Mouse (Mus musculus) olfactory bulb, adult 2 months (tissue): ENCODE results near the gene Atg2a. TPM values are rescaled to one million over a fixed set of nuclear protein-coding genes. Genes with fewer than 3 reads are reported as not detected.

Source experiments
- H3K27ac ChIP-seq: fragments of 200-500 bp; 2 replicates; pipeline ENCODE4 v1.5.1; 2012; ENCODE audit warnings: low read depth, low read length; ENCODE audit not compliant: insufficient read depth
- H3K4me1 ChIP-seq: fragments of 200-500 bp; 2 replicates; pipeline ENCODE4 v1.6.1; 2012; ENCODE audit warnings: low read length; ENCODE audit not compliant: control insufficient read depth, insufficient read depth
- H3K4me3 ChIP-seq: fragments of 200-500 bp; 2 replicates; pipeline ENCODE4 v1.5.1; 2012; ENCODE audit warnings: mild to moderate bottlenecking, low read depth, low read length, moderate library complexity; ENCODE audit not compliant: insufficient read depth
- CTCF ChIP-seq: fragments of 200-500 bp; IDR thresholded peaks from 2 replicates; pipeline ENCODE4 v1.5.1; 2012; ENCODE audit warnings: low read depth, mild to moderate bottlenecking, low read length, moderate library complexity; ENCODE audit not compliant: insufficient read depth
- POLR2A ChIP-seq: fragments of 200-500 bp; IDR thresholded peaks from 2 replicates; pipeline ENCODE4 v1.6.1; 2012; ENCODE audit warnings: mild to moderate bottlenecking, low read depth, low read length, moderate library complexity; ENCODE audit not compliant: insufficient read depth
- WGBS: fragments of 180-500 bp; shearing (Covaris S2); methylation state at CpG from one replicate; pipeline ENCODE4 v1.1.7; 2018; 5-methylcytosine and 5-hydroxymethylcytosine counted together
- polyA plus RNA-seq: library from polyadenylated mRNA; stranded (reverse); fragments of >200 nt; gene quantifications from 2 replicates; pipeline ENCODE4 v1.2.4, GENCODE M21; 2012; ENCODE audit warnings: low replicate concordance; ENCODE audit not compliant: missing spikeins, insufficient read depth, insufficient read length

The Atg2a gene
- polyA plus RNA-seq = not detected in 2 replicates

DNA sequence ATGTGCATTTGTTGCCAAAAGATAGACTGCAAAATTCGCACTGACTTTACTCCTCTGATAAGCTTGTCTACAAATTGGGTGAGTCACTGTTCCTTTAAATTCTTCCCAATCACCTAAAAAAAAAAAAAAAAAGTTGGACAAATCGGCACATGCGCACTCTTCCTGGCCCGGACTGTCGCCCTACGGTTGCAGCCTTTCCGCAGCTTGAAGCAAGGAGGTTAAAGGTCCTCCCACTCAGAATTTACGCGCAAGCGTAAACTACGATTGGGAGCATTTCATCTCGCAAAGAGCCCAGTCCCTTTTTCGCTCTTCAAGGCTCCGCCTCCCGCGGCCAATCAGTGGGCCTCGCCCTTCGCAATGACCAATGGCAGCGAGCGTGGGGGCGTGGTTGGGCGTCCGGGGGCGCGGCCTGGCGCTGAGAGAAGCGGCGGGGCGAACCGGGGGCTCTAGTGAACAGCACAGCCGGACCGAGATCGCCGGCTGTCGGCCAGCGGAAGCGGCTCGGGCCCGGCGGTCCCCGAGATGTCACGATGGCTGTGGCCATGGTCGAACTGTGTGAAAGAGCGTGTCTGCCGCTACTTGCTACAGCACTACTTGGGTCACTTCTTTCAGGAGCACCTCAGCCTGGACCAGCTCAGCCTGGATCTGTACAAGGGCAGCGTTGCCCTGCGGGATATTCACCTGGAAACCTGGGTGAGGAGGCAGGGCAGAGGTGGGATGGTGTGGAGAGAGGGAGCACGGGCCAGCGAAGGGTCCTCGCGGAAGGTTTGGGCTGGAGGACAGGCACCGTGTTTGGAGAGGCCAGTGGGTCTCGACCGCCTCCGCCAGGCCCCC is at the start of gene Atg2a:
Gene Atg2a, plus strand, starts transcription at position 395 of the 834 bp plus-strand sequence.
- under 1% methylated on average over 55 of the region's 55 CpGs for WGBS
- Histone ChIP-seq H3K27ac (0 out of 2 replicates have a peak within 1 kb of the TSS, but pooled peaks have one; percentile 7), H3K4me3 (peak within 1 kb of the TSS; percentile 70), H3K4me1 (peaks cover 10% of the 10 kb centered on the region)
- TF ChIP-seq CTCF (peak; percentile 30; the same call in 1 of the 2 replicates), POLR2A (peak; percentile 85)

DNA sequence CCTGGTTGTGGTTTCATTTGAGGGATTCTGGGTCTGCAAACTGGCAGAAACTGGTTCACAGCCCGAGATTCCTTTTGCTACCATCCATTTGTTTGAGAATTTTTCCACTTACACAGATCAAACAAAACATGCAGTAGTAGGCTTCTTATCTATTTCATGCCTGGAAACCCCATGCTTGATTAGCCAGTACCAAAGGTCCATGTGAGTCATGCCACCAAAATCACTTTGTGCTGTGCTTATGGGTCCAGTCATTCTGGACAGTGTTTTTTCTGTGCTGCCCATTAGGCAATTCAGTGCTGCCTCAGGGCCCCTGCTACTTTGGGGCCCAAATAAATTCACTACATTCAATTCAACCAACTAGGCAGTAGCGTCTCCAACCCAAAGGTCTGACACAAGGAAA is 37.2 kb upstream of the Atg2a start:
- 77% methylated on average over 2 of the region's 2 CpGs for WGBS
- no peak overlapping the region for H3K27ac ChIP-seq

DNA sequence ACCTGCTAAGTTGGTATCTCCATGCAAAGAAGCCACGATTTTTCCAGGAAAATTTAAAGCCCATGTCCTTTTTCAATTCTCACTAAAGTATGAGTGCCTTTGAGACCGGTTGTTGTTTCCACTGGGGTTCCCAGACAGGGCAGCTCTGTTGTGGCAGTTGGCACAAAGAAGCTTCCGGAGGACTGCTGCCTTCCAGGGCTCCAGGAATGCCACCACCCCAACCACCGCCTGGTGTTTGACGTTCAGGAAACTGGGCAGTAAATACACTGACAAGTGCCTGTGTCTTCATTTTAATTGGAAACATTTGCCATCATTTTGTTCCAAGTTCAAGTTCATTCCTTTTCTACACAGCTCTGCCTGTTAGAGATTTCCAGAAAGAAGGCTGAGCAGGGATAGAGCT is 34.8 kb upstream of the Atg2a start:
- no peaks in the 10 kb centered on the region for H3K4me1 ChIP-seq
- no peak overlapping the region for H3K27ac ChIP-seq
- 42% methylated on average over 5 of the region's 5 CpGs for WGBS
- no peak overlapping the region for H3K4me3 ChIP-seq
- no peak for TF ChIP-seq POLR2A
- TF ChIP-seq CTCF = no peak

More for the DNA sequence above, 37.2 kb upstream of the Atg2a start:
- no peak overlapping the region for H3K4me3 ChIP-seq
- no peaks in the 10 kb centered on the region for H3K4me1 ChIP-seq
- no peak for TF ChIP-seq CTCF
- no peak for TF ChIP-seq POLR2A

DNA sequence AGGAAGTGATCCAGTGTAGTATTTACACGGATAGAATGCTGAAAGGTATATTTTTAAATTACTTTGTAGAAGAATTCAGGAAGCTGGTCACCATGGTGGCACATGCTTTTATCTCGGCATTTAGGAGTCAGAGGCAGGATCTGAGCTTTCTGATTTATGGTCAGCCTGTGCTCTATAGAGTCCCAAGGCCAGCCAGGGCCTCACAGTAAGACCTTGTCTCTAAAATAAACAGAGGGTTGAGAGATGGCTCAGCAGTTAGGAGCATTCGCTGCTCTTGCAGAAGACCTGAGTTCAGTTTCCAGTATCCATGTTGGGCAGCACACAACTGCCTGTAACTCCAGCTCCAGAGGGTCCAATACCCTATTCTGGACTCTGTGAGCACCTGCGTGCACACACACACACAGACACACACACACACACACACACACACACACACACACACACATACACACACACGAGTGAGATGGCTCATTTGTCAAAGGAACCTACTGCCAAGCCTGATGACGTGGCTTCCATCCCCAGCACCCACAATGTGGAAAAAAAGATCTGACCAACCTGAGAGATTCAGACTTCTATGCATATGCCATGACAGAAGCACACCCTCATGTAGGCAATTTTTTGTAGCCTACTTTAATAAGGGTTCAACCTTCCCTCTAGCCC is 25.3 kb upstream of the Atg2a start:
- 83% methylated on average over 6 of the region's 6 CpGs for WGBS
- TF ChIP-seq POLR2A (no peak), CTCF (no peak)

GRCm38 (mm10) chr19:6218606-6219005 is 22.9 kb upstream of the Atg2a start:
- TF ChIP-seq CTCF (no peak), POLR2A (no peak)
- WGBS = 38% methylated on average over 6 of the region's 6 CpGs
- Histone ChIP-seq H3K27ac (no peak overlapping the region), H3K4me1 (no peaks in the 10 kb centered on the region), H3K4me3 (no peak overlapping the region)

More for the DNA sequence above, 25.3 kb upstream of the Atg2a start:
- H3K4me3 ChIP-seq = no peak overlapping the region
- H3K4me1 ChIP-seq = no peaks in the 10 kb centered on the region
- no peak overlapping the region for H3K27ac ChIP-seq

GRCm38 (mm10) chr19:6226135-6226534 is 15.3 kb upstream of the Atg2a start, which contains the start of gene Gpha2:
Gpha2 (plus strand) TSS chr19:6226380.
- H3K4me3 ChIP-seq = no peak within 1 kb of the TSS
- WGBS = 69% methylated on average over 2 of the region's 2 CpGs
- no peaks in the 10 kb centered on the region for H3K4me1 ChIP-seq
- no peak for TF ChIP-seq POLR2A
- no peak for TF ChIP-seq CTCF
- no peak within 1 kb of the TSS for H3K27ac ChIP-seq

DNA sequence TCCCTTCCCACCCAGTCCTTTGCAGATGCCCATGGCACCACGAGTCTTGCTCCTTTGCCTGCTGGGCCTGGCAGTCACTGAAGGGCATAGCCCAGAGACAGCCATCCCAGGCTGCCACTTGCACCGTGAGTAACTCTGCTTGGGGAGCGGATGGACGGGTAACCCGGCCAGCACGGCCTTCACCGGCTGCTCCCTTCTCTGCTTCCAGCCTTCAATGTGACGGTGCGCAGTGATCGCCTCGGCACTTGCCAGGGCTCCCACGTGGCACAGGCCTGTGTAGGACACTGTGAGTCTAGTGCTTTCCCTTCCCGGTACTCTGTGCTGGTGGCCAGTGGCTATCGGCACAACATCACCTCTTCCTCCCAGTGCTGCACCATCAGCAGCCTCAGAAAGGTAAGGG is 14.7 kb upstream of the Atg2a start:
- Histone ChIP-seq H3K27ac (no peak overlapping the region), H3K4me1 (no peaks in the 10 kb centered on the region), H3K4me3 (no peak overlapping the region)
- WGBS = 91% methylated on average over 14 of the region's 14 CpGs
- TF ChIP-seq CTCF (no peak), POLR2A (no peak)

- Histone ChIP-seq H3K4me1 (no peaks in the 10 kb centered on the region), H3K4me3 (no peak overlapping the region), H3K27ac (no peak overlapping the region)
- TF ChIP-seq POLR2A (no peak), CTCF (no peak)
- 60% methylated on average over 4 of the region's 4 CpGs for WGBS
Observed at GRCm38 (mm10) chr19:6227864-6228263, 13.6 kb upstream of the Atg2a start.

- WGBS = 89% methylated on average over 4 of the region's 4 CpGs
- Histone ChIP-seq H3K4me1 (peaks cover 21% of the 10 kb centered on the region), H3K27ac (no peak overlapping the region), H3K4me3 (no peak overlapping the region)
- TF ChIP-seq POLR2A (no peak), CTCF (no peak)
Observed at GRCm38 (mm10) chr19:6230411-6230810, 11.1 kb upstream of the Atg2a start.
